Mouse (Mus musculus) ES-CJ7 (cell line): ENCODE data around the gene Daam1.

Experiments used
- DNase-seq: peaks from one replicate; pipeline ENCODE4 v3.0.0; 2011; ENCODE audit warnings: low read depth, low spot score

The Daam1 gene

DNA sequence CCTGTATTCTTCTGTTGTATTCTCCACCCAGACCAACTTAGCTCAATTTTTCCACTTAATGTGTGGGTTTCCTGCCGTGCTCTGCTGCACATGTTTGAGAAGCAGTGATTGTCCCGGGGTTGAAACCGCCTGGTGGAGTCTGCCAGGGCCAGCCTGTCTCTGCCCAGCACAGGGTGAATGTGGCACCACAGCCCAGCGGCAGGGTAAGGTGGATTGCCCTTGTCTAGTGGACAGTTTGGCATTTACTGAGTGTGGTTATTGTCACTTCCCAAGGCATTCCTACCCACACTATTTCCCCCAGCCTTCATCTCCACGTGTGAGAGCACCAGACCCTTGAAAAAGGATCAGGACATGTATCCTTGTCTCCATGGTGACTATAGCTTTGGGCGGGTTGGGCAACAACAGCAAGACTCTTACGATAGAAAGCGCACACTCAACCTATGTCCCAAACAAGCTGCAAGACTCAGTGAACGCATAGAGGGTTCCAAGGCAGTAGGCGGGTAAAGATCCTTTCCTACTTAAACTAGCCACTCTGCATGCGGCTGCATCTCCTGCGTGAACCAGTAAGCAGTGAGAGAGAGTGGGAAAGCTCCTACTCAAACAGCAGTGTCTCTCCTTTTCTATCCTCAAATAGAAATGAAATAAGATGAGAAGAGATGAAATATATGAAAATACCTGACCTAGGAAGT is 139.2 kb downstream of the Daam1 start:
- no peak for DNase-seq

GRCm38 (mm10) chr12:71970791-71971654 is 140.1 kb downstream of the Daam1 start:
- no peak for DNase-seq

- no peak for DNase-seq
These were observed 141.2 kb downstream of the Daam1 start for GRCm38 (mm10) chr12:71972126-71972525.

GRCm38 (mm10) chr12:71972619-71973266 is 141.9 kb downstream of the Daam1 start:
- no peak for DNase-seq

- DNase-seq = no peak
These were observed 142.7 kb downstream of the Daam1 start for GRCm38 (mm10) chr12:71973577-71973976.

- DNase-seq = no peak
These were observed 144.7 kb downstream of the Daam1 start for GRCm38 (mm10) chr12:71975626-71976025.

DNA sequence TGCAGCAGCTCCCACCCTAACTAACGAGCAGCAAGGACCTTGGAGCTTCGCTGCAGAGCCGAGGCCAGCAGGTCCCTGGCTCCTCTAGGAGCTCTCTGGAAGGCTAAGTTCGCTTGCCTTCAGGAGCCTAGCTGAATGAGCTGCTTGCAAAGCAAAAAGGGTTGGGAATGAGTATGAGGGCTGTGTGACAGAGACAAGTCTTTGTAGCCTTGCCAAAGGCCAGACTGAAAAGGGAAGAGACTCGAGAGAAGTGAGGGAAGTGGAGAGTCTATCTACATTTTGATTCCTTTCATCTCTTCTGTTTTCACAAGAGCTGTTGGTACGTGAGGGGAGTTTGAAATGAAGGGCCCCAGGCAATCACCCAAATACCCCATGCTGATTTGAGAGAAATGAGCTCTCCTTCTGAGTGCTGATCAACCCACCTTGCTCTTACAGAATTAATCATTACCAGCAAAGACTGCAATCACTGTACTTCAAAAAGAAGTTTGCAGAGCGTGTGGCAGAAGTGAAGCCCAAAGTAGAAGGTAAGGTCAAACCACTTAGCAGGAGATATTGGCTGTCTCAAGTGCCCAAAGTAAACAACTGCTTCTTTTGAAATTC is 145.6 kb downstream of the Daam1 start:
- no peak for DNase-seq

DNA sequence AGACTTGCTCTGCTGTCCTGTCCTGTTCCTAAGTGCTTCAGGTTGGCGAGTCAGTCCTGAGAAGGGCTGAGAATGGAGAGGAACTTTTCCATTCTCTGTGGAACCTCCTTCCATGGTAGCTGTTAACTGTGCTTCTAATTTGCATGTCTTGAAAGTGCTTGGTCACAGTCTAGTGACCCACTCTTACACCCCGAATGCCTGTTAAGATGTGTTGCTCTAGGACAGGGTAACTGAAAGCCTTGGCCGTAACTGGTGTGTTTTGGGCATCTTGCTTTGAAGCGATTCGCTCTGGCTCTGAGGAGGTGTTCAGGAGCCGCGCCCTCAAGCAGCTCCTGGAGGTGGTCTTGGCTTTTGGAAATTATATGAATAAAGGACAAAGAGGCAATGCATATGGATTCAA is 146.5 kb downstream of the Daam1 start:
- DNase-seq = no peak

DNA sequence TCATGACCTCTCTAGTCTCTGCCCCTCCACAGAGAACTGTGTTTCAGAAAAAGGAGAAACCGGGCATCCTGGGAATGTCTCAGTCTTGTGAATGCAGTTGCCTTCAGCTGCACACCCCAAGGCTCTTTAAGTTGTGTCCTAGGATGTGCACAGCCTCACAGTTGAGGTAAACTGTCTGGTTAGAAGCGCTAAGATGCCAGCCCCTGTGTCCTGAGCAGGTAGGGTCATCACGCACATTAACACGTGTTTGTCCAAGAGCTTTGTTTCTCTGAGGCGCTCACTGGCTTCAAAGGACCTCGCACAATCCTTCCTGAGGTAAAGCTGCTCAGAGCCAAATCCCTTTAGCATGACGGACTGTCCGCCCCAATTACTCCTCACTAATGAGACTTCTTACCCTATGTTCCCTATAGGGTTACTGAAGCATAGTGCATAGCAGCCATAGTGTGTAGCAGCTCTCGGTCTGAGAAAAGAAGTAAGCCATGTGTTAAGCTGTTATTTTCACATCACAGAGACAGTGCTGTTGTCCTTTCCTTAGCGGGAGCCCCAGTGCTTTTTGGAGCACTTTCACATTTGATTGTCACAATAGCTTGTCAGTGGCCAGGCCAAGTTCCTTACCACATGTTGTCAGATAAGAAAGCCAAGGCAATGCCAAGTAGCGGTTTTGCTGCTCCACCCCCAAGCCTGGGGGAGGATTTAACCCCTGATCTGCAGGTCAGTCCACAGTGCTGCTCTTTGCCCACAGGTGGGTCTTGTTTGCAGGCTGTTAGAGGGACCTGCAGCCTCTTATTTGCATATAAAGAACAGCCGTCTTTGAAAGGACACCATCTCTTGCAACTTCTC is 147.9 kb downstream of the Daam1 start:
- peak; percentile 8 for DNase-seq

GRCm38 (mm10) chr12:71980166-71980565 is 149.3 kb downstream of the Daam1 start:
- DNase-seq = no peak

DNA sequence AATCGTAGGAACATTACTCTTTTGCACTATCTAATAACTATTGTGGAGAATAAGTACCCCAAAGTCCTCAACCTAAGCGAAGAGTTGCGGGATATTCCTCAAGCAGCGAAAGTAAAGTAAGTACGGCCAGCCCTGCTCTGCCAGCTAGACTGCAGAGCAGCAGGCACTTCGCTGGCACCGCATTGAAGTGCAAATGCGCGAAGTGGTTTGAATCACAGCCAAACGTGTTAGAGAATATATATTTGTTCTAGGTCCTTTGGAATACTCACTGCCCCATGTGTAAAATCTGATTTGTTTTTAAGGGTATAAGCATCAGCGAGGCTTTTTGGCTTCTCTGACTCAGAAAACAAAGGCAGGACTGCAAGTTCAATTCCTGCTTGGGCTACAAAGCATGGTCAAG is 149.9 kb downstream of the Daam1 start:
- DNase-seq = no peak

DNA sequence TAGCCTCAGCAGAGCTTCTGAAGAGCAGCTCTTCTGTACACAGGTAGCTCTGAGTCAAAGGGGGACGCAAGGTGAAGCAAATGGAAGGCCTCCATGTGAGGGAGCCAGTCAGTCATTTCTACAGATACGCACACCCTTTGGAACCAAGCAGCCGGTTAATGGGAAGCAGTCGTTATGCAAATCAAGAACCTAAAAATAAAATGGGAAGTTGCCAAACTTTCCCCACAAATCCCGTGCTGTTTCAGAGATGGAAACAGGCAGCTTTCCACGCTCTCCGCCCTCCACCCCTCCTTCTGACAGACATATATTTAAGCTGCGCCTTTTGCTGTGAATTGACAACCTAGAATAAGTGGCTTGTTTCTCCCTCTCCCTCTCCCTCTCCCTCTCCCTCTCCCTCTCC is 150.4 kb downstream of the Daam1 start:
- DNase-seq = no peak

GRCm38 (mm10) chr12:71981791-71982190 is 150.9 kb downstream of the Daam1 start:
- DNase-seq = no peak

- DNase-seq = no peak
These were observed 152.3 kb downstream of the Daam1 start for GRCm38 (mm10) chr12:71983102-71983715.

- DNase-seq = no peak
These were observed 156.3 kb downstream of the Daam1 start for GRCm38 (mm10) chr12:71987161-71987560.

DNA sequence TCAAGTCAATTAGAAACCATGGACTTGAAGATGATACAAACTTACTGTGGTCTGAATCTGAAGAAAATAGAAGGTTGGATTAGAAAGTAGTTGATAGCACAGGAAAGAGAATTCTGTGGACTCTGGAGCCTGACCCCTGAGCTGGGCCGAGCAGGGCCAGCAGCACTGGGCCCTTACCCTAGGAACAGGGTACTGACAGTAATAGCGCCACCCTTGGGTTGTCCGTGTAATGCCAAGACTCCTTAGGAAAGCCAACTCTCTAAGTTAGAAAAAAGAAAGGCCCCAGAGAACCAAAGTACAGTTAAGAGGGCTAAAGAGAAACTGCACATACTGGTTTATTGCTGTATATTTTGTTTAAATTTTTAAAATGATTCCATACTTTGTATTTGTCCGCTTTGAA is 157.0 kb downstream of the Daam1 start:
- no peak for DNase-seq

DNA sequence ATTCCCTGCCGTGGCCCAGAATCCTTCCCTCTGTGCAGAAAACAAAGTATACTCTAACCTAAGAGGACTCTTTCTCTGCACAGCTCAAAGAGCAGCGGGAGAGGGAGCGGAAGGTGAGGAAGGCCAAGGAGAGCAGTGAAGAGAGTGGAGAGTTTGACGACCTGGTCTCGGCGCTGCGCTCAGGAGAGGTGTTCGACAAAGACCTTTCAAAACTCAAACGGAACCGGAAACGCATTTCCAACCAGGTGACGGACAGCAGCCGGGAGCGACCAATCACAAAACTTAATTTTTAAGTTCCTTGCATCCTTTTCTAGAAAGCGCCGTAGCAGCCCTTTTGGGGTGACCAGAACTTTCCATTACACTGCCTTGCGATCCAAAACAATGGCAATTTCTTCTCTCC is 158.7 kb downstream of the Daam1 start:
- DNase-seq = no peak

- peak; percentile 37 for DNase-seq
These were observed 161.8 kb downstream of the Daam1 start for GRCm38 (mm10) chr12:71992599-71993210.

DNA sequence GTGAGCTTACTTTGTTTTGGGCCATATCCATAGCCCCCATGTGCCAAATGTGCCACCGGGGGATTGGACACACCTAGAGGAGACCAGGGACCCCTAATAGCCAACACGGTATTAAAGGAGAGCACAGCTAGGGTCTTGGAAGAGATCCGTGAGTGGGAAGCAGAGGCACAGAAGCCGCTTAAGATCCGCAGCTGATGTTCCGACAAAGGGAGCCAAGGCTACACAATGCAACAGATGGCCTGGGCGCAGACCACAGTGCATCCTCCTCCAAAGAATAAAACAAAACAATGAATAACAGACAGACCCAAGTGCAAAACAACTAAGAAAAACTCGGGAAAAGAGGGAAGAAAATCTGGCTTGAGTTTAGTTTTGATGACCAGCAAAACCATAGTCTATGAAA is 165.0 kb downstream of the Daam1 start:
- DNase-seq = no peak

GRCm38 (mm10) chr12:71996920-71997319 is 166.0 kb downstream of the Daam1 start:
- no peak for DNase-seq
